Comparison of ENCODE assay signal across 15 mouse cellular contexts in the genomic region with DNA sequence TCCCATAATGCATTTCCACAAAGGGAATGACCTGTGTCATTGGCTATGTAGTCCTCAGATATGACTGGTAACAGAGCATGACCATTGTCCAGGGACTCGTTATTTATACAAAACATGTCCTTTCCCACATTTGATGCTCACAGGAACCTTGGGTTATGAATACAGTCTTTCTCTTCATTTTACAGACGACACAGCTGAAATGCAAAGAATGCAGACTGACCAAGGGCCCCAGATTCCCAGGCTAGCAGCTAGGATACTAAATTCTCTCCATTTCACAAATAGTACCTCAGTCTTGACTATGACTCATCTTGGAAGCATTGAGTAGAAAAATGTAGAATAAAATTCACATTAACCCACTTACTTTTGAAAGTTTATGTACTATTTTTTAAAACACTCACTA.
"Had no signal": no experiment of that assay in that cellular context is flagged by ENCODE, and none has a peak within 500 bp of the region (broad histone marks: within the 10 kb centered on the region; RNA-seq: fewer than 3 reads in every experiment).

No protein-coding gene starts in this region.

- H3K4me1 ChIP-seq: midbrain, embryonic 13.5 days; midbrain, embryonic 15.5 days; neural tube, embryonic 12.5 days; stomach, embryonic 15.5 days had no signal

- ATAC-seq: midbrain, embryonic 13.5 days; midbrain, embryonic 15.5 days had no signal

- DNase-seq: lung, adult 18-20 months; lung, embryonic 14.5 days; lung, postnatal 10 days; lung, postnatal 4 days; right cerebral cortex, postnatal 14 days; thymus, adult 2 months; thymus, postnatal 25 days; thymus, postnatal 4 days had no signal

- H3K9me3 ChIP-seq: midbrain, embryonic 13.5 days; midbrain, embryonic 15.5 days; neural tube, embryonic 12.5 days; stomach, embryonic 15.5 days had no signal

- H3K36me3 ChIP-seq: midbrain, embryonic 13.5 days; midbrain, embryonic 15.5 days; neural tube, embryonic 12.5 days; stomach, embryonic 15.5 days had no signal

- H3K9ac ChIP-seq: liver, embryonic 14.5 days; lung, embryonic 14.5 days; midbrain, embryonic 13.5 days; midbrain, embryonic 15.5 days; neural tube, embryonic 12.5 days; stomach, embryonic 15.5 days had no signal

- H3K4me3 ChIP-seq: midbrain, embryonic 13.5 days; midbrain, embryonic 15.5 days; neural tube, embryonic 12.5 days; stomach, embryonic 15.5 days had no signal

- H3K4me2 ChIP-seq: lung, embryonic 14.5 days; midbrain, embryonic 11.5 days; midbrain, embryonic 13.5 days; midbrain, embryonic 15.5 days; neural tube, embryonic 12.5 days; stomach, embryonic 15.5 days had no signal

- H3K27ac ChIP-seq: liver, embryonic 14.5 days; midbrain, embryonic 13.5 days; midbrain, embryonic 15.5 days; neural tube, embryonic 12.5 days; stomach, embryonic 15.5 days; stomach, postnatal 0 days had no signal

- H3K27me3 ChIP-seq: midbrain, embryonic 13.5 days; midbrain, embryonic 15.5 days; neural tube, embryonic 12.5 days; stomach, embryonic 15.5 days had no signal
